8 mouse cellular contexts compared by ENCODE assay signal in genomic region chr7:141950104-141951013, GRCm38 (mm10). TPM values are rescaled to one million over a fixed set of nuclear protein-coding genes. Genes with fewer than 3 reads are reported as not detected.
A peak's percentile ranks its signal among the peaks of the same experiment; 100 is the strongest.
DNase-seq lines count a peak whose midpoint lies in the region; ATAC-seq lines count a peak whose summit lies in the region.

No protein-coding gene starts in this region.

- peak; percentile 20 for DNase-seq in kidney, adult 18-20 months
- no peak for DNase-seq in kidney, adult 8-10 months
- peak; percentile 75 for DNase-seq in R1 (ENCODE audit: low read depth, low spot score)
- DNase-seq in embryo, embryonic 9.5 days (ENCODE audit: extremely low spot score): peak; percentile 57
- peak; percentile 64 for DNase-seq in right cerebral cortex, postnatal 25 days
- DNase-seq in c-Kit-positive CD71-positive TER-119-positive erythroid progenitor cells, embryonic 14.5 days (ENCODE audit: low spot score): no peak

- peak overlapping the region; percentile 100 for H3K9ac ChIP-seq in hindbrain, embryonic 13.5 days
- H3K9ac ChIP-seq in liver, embryonic 16.5 days (ENCODE audit: low read depth, low read length): no peak overlapping the region

- H3K4me2 ChIP-seq in hindbrain, embryonic 13.5 days: peak overlapping the region; percentile 98
- H3K4me2 ChIP-seq in liver, embryonic 16.5 days (ENCODE audit: low read depth, low read length): peak overlapping the region; percentile 53

- no peaks in the 10 kb centered on the region for H3K9me3 ChIP-seq in hindbrain, embryonic 13.5 days
- no peaks in the 10 kb centered on the region for H3K9me3 ChIP-seq in liver, embryonic 16.5 days (replicated peaks; ENCODE audit: control insufficient read depth, low read length)

- H3K27me3 ChIP-seq in hindbrain, embryonic 13.5 days: peaks cover 5% of the 10 kb centered on the region; the same call in 1 of the 2 replicates
- H3K27me3 ChIP-seq in liver, embryonic 16.5 days (ENCODE audit: control insufficient read depth, insufficient read depth, low read depth, low read length): peaks cover 65% of the 10 kb centered on the region

- ATAC-seq in hindbrain, embryonic 13.5 days (ENCODE audit: low FRiP score): peak; percentile 30
- ATAC-seq in liver, embryonic 16.5 days (ENCODE audit: low read depth): 0 out of 2 replicates have a peak, but pooled peaks have one; percentile 22

- H3K4me1 ChIP-seq in hindbrain, embryonic 13.5 days (replicated peaks): peaks cover 80% of the 10 kb centered on the region
- peaks cover 4% of the 10 kb centered on the region; the same call in 1 of the 2 replicates for H3K4me1 ChIP-seq in liver, embryonic 16.5 days (ENCODE audit: control insufficient read depth, low read depth, low read length)

- peak overlapping the region; percentile 99 for H3K27ac ChIP-seq in hindbrain, embryonic 13.5 days
- no peak overlapping the region for H3K27ac ChIP-seq in liver, embryonic 16.5 days (ENCODE audit: low read length)

- WGBS in hindbrain, embryonic 13.5 days: under 1% methylated on average over 72 of the region's 84 CpGs
- 2% methylated on average over 55 of the region's 84 CpGs for WGBS in liver, embryonic 16.5 days (ENCODE audit: insufficient replicate concordance)

- peaks cover 15% of the 10 kb centered on the region for H3K36me3 ChIP-seq in hindbrain, embryonic 13.5 days
- no peaks in the 10 kb centered on the region for H3K36me3 ChIP-seq in liver, embryonic 16.5 days (ENCODE audit: control insufficient read depth, insufficient read depth)

- H3K4me3 ChIP-seq in hindbrain, embryonic 13.5 days: peak overlapping the region; percentile 96
- peak overlapping the region; percentile 39 for H3K4me3 ChIP-seq in liver, embryonic 16.5 days (ENCODE audit: low read depth, low read length)

RNA-seq across cellular contexts. Expression of gene Brsk2, which starts 0.8 kb away (rescaled TPM):
- polyA plus RNA-seq in hindbrain, embryonic 13.5 days (2015; fragmentation: Nextera tagmentation; extraction: Ambion mirVana): 22.5 and 24.5 TPM in 2 replicates
- polyA plus RNA-seq in liver, embryonic 16.5 days (2015; fragmentation: Nextera tagmentation; extraction: Ambion mirVana): 0.09 and 0.21 TPM in 2 replicates

RNA-seq across cellular contexts. Expression of gene Tollip, which starts 32.1 kb away (rescaled TPM):
- 70.1 and 72.9 TPM in 2 replicates for polyA plus RNA-seq in hindbrain, embryonic 13.5 days (2015; fragmentation: Nextera tagmentation; extraction: Ambion mirVana)
- polyA plus RNA-seq in liver, embryonic 16.5 days (2015; fragmentation: Nextera tagmentation; extraction: Ambion mirVana): 24.4 and 24.5 TPM in 2 replicates

Comparison
In these comparisons a context has a peak if more than half of its experiments do, and no peak if none do; other contexts are left out.
1. DNase-seq: peak in kidney, adult 18-20 months (single experiment), R1 (single experiment), embryo, embryonic 9.5 days (single experiment) and right cerebral cortex, postnatal 25 days (single experiment); none in kidney, adult 8-10 months (0 of 2) and c-Kit-positive CD71-positive TER-119-positive erythroid progenitor cells, embryonic 14.5 days (single experiment).
2. RNA of gene Brsk2, which starts 0.8 kb away (polyA plus RNA-seq): 22.5 to 24.5 TPM in hindbrain, embryonic 13.5 days; 0.09 to 0.21 TPM in liver, embryonic 16.5 days; every median in the first group is over 10 times any median in the second.